Mouse (Mus musculus): ENCODE data around the gene Exoc7.
A peak's percentile ranks its signal among the peaks of the same experiment; 100 is the strongest.

Gene Exoc7

DNA sequence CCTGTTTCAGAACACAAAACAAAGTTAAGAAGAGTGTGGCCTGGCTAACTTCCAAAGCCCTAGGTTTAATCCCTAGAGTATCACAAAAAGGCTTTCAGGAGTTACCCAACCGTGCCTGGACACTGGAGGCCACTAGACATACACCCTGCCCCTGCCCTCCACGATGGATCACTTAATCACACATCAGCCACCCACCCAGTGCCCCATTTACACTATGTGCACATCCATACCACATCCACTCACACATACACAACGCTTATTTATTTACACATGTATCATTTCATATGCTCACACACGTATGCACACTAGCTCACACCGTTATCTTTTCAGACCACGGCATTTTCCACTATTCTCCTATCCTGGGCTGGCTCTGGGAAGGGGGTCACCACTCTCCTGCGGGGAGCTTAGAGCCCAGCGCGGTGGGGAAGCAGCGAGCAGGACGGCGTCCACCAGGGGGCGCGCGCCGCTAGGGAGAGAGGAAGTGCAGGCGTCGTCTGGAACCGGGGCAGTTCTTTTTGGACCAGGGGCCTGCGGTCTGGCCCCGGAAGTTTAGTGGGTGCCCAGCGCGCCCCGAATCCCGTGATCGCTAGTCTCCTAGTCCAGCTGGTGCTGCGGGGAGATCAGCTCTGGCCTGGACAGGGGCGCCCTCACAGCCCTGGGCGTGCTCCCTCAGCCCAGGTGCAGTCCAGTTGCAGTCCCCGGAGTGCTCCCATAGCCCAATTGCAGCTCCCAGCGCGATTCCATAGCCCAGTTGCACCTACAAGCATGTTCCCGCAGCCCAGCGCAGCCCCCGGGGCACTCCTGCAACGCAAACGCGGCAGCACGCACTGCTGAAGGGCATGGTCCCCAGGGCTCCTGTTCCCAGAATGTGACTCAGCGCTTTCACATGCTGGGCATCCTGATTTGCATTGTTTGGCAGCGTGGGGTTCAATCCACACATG is 12.0 kb upstream of the Exoc7 start:
- no peak for DNase-seq (ENCODE audit: extremely low read depth, low read depth)

DNA sequence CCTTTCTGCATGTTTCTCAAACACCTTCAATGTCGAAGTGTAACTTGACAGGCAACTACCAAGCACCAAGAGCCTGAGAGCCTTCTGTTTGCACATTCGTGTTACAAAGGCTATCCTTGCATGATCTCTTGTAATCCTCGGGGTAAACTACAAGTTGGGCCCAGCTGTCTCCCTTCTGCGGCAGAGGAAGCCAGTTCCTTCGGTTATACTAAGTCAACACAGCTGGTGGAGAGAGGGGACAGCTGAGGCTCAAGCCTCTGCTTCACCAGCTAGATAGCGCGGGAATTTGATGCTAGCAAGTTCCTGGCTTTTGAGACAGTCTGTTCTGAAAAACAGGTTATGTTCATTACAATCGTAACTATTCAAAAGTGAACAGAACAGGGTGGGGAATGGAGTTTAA is 5.3 kb upstream of the Exoc7 start:
- no peak for DNase-seq (ENCODE audit: extremely low read depth, low read depth)

DNA sequence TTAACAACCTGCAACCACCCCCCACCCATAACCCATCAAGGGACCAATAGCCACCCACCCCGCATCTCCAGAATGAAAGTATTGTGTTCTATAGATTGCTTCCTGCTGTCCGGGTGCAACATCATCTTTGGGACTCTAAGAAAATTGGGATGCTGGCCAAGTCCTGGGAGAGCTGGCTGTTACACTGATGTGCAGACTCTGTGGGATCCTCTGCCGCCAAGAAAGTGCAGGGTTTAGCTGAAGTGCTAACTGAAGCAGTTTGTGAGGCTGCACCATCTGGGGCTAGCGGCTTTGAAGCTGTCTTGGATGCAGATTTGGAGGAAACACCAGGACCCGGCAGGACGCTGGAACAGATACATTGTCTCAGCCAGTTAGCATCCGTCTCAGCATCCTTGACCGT is 4.1 kb upstream of the Exoc7 start:
- no peak for DNase-seq (ENCODE audit: extremely low read depth, low read depth)

DNA sequence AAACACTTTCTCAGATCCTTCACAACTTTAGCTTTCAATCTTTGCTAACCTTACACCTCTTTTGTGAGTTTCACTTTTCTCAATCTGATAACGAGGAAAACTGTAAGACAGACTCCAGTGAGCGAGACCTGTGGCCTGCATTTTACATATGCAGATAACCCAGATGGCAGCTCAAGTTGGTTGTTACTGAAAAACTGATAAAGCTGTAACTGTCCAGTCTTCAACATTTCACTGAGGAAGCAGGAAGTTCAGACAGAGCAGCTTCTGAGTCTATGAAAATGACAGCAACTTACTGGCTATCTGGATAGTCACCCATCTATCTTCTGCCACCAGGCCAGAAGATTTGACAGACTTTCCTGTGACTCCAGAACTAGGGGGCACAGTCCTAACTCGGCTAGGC is 2.6 kb upstream of the Exoc7 start:
- DNase-seq (ENCODE audit: extremely low read depth, low read depth): no peak

DNA sequence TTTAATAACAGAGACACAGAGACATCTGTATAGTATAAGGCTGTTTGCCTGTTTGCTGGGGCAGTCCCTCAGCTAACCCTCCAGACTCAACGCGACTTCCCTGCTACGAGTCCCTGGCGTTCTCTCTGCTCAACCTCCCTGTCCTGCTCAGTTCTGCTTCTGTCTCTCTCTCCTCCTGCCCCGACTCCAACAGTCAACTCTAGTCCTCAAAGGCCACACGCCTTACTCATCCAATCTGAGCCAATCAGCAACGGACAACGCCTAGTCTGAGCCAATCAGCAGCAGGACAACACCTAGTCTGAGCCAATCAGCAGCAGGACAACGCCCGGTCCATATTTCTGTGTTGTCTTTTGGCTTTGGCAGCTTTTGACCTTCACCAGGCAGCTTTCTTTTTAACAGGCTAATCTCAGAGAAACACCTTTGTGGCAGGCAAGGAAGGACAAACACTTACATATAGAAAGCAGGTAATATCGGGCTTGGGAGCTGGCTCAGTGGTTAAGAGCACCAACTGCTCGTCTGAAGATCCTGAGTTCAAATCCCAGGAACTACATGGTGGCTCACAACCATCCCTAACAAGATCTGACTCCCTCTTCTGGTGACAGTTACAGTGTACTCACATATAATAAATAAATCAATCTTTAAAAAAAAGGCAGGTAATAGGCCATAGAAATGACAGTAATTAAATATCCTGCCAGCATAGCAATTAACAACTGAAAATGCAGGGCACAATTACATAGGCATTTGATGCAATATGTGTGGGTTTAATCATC is 914 bp upstream of the Exoc7 start:
- DNase-seq (ENCODE audit: extremely low read depth, low read depth): peak; percentile 98

DNA sequence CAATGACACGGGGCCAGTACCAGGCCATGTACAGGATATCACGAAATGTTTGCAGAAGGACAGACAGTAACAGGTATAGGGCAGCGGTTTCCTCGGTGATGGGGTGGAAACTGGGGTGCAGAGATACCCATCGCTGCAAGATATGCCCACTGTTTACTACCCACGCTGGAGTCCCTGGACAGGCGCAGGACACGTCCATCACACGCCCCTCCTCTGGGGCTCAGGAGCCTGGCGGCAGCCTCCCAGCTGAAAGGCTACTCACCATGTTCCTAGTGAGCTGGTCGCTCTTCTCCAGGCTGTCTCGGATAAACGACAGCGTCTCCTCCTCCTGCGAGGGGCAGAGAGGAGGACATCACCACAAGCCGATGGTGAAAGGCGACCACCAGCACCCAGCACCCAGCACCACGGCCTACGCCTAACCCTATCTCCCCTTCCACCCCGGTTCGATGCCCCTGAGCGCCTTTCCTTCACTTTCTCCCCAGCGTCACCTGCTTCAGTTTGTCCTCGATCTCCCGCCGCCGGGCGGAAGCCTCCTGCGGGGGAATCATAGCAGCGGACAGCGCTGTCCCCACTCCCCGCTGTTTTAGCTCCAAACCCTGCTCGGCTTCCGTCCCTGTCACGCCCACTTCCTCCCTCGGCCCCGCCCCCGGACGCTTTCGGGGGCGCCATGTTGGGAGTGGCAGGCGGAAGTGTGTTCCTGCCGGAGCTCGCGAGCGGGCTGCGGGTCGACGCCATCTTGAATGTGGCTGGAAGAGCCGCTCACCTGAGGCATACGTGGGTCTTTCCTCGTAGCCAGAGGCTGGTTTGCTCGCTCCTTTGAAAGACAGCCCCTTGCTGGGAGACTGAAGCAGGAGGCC is 679 bp downstream of the Exoc7 start:
- peak; percentile 76 for DNase-seq (ENCODE audit: extremely low read depth, low read depth)

DNA sequence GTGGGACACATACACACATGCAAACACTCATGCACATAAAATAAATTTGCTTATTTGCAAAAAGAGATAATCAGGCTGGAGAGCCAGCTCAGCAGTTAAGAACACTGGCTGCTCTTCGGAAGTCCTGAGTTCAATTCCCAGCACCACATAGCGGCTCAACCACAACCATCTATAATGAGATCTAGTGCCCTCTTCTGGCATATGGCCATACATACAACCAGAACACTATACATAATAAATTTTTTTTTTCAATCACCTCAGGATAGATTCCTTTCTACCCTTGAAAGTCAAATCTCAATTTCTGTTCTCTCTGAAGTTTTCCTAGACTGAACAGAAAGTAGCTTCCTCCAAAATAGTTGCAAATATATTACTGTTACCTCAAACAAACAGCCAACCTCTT is 1.6 kb downstream of the Exoc7 start:
- DNase-seq (ENCODE audit: extremely low read depth, low read depth): no peak

DNA sequence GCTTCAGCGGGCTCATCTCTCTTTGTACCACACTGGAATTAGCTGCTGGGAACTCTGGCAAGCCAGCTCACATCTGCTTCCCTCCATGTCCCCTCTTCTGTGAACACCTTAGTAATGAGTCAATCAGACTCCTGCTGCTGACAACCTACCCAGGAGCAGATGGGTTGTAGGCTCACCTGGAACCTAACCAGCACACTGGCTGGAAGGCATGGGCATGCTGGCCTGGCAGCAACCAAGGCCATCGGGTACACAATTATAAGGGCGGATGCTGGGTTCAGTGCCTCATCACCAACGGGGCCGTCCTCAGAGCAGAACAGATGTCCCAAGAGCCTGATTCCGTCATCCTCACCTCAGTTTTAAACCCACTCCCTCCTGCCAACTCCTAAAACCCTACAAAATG is 8.4 kb downstream of the Exoc7 start:
- DNase-seq (ENCODE audit: extremely low read depth, low read depth): no peak

DNA sequence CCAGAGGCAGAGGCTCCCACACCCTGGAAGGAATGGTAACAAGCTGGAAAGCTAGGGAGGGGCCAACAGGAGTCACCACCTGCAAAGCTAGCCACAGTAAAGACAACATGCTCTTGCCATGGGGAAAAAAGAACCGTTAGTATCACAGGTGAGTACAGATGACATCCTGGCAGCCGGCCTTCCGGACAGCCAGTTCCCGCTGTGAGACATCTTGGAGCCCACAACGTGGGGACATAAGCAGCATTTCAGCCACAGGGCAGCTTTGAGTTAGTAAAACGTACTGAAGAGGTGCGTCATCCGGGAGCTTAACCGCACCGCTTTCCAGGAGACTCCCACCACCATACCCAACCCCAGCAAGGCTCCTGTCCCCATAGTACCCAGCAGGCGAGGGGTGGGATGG is 8.8 kb downstream of the Exoc7 start:
- no peak for DNase-seq (ENCODE audit: extremely low read depth, low read depth)

DNA sequence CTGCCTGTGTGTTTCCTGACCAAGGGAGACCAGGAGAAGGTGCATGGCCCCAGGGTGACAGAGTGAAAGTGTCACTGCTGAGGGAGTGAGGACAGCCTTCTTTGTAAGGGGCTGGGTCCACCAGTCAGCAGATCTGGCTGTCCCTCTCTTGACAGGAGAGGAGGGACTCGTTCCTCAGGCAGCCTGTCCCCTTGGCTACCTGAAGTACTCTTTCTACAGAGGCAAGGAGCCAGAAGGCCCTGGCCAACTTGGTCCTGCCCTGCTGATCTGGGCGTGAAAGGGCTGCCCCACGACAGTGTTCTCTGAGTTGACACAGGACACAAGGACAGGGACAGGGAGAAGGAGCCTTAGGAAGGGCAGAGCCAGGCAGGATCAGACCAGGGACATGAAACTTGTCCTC is 10.0 kb downstream of the Exoc7 start:
- no peak for DNase-seq (ENCODE audit: extremely low read depth, low read depth)

DNA sequence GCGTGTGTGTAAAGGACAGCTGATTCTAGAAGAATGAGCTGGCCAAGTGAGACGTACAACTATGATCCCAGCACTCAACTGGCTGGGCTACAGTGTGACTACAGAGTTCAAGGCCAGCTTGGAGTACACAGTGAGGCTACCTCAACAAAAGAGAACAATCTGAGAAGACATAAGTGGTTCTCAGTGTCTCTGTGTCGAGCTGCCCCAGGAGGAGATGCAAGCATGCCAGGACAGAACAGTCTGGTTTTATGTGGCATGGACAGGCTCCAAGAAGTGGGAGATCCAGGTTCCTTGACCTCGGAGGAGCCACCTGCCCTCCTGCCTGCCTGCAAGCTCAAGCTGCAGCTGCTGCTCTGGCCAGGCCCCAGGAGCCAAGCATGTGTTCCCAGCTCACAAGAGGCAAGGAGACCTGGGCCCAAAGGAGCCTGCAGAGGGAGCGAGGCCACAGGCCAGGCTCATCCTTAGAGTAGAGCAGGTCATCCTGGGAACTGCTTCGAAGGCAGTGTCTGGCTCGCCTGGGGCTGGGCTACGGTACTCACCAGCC is 10.8 kb downstream of the Exoc7 start:
- DNase-seq (ENCODE audit: extremely low read depth, low read depth): no peak

DNA sequence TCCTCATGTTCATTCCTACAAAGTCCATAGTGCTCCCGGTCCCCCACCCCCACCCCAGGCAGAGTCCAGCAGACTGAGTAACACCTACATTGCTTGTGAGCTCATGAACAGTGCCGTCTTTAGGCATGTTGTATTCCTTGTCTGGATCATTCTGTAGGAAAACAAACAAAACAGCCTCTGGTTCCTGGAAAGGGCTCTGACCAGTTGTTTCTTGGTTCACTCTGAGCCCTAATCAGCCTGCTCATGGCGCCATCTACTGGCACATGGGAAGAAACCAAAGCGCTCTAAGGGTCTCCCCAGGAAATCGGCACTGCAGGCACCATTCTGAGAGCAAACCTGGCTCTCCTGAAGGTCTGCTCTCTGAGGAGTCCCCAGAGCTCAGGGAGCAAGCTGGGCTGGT is 12.7 kb downstream of the Exoc7 start:
- no peak for DNase-seq (ENCODE audit: extremely low read depth, low read depth)

DNA sequence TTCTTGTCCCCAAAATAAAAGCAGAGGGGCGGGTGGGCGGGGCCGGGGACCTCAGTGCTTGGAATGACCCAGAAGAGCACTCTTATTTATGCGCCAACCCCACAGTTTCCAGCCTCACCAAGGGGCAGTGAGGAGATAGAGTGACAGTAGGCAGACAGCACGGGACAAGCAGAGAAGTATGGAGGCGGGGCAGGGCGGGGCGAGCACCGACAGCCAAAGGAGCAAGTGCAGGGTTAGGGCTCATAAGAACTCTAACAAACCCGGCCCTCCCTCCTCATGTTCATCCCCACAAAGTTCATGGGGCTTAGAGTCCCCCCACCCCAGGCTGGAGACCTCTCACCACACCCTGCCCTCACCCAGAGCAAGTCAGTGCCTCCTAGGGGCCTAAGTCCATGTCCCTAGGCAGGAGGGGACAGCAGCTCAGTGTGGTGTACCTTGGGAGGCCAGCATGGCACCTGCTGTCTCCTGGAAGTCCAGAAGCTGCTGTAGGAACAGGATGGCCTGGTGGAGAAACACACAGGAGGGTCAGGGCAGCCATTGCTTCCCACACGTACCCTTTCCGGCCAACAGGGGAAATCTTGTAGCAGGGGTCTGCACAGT is 13.4 kb downstream of the Exoc7 start:
- no peak for DNase-seq (ENCODE audit: extremely low read depth, low read depth)

DNA sequence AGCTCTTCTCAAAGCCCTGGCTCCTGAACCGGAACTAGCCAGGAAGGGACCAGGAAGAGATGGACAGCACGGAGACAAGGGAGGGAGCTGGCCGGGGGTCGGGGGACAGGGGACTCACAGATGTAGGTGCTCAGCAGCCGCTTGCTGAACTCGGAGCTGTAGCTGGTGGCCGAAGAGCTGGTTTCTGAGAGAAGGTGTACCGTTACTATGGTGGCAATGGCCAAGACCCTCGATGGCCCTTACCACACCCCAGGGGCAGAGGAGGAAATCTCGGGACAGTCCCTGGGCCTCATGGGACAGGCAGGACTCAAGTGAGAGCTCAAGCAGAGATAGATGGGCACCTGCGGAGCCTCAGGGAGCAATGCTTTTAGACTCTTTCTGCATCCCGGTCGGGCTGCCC is 14.6 kb downstream of the Exoc7 start:
- no peak for DNase-seq (ENCODE audit: extremely low read depth, low read depth)

DNA sequence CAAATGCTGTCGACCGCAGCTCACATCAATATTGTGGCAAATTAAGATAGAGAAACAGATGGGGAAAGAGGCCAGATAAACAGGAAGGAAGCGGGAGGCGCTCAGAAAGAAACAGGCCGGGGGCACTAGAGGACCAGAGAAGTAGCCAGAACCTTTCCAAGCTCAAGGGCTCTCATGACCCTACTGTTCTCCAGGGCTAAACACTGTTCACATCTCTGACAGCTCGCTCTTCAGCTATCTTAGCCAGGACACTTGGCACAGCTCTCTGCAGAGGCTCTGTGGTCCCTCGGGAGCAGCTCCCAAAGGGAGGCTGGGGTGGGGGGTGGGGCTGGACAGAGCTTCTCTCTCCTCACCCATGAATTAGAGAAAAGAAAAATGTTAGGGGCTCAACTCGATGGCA is 16.5 kb downstream of the Exoc7 start:
- DNase-seq (ENCODE audit: extremely low read depth, low read depth): no peak

DNA sequence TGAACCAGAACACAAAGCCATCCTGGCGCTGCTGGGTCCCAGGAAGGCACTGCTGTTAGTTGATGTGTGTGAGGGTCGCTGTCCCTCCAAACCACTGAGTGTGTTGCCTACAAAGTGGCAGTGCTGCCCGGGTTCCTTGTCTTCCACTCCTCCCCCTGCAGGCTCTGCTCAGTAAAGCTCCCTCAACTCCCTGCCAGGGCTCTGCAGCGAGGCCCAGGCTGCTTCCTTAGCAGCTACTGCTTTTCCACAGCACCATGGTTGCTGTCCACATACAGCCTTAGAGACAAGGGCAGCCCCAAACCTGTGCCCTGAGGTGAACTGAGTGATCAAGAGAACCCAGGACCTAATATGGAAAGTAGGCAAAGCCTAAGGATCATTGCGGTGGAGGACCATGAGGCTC is 19.7 kb downstream of the Exoc7 start:
- DNase-seq (ENCODE audit: extremely low read depth, low read depth): no peak

DNA sequence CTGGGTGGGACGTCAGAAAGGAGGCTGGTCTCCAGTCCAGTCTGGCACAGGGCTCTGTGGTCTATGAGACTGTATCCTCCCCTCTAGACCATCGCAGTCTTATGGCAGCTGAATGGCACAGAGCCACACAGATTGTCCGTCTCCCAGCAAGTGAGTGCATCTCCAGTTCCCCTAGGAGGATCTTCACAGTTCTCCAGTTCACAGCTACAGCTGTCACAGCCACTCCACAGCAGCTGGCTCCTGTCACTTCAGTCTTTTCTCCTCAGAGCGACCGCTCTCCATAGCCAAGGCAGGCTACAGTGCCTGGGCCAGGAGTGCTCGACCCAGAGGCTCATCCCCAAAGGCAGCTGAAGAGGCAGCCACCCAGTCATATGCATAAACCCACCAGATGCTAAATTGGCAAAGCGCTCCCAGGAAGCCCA is 21.3 kb downstream of the Exoc7 start:
- DNase-seq (ENCODE audit: extremely low read depth, low read depth): no peak

DNA sequence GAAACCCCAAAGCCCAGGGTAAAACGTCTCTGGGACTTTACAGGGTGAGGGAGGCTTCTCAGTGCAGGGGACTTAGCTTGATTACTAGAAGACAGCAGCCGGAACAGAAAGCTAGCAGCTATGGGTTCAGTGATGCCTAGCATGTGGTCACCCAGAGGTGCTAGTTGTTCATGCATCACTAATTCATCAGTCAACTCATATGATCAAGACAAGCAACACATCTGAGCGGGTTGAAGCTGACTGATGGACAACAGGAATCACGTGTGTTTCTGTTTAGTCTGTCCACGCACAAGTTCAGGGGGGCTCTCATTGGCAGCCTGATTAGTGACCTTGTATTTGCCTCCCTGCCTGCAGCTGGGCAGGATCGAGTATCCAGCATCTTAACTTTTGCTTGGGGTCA is 23.1 kb downstream of the Exoc7 start:
- no peak for DNase-seq (ENCODE audit: extremely low read depth, low read depth)

DNA sequence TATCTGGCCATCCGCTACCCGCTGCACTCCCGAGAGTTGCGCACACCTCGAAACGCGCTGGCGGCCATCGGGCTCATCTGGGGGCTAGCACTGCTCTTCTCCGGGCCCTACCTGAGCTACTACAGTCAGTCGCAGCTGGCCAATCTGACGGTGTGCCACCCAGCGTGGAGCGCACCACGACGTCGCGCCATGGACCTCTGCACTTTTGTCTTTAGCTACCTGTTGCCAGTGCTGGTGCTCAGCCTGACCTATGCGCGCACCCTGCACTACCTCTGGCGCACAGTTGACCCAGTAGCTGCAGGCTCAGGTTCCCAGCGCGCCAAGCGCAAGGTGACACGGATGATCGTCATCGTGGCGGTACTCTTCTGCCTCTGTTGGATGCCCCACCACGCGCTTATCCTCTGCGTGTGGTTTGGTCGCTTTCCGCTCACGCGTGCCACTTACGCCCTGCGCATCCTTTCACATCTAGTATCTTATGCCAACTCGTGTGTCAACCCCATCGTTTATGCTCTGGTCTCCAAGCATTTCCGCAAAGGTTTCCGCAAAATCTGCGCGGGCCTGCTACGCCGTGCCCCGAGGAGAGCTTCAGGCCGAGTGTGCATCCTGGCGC is 24.0 kb downstream of the Exoc7 start:
- no peak for DNase-seq (ENCODE audit: extremely low read depth, low read depth)

DNA sequence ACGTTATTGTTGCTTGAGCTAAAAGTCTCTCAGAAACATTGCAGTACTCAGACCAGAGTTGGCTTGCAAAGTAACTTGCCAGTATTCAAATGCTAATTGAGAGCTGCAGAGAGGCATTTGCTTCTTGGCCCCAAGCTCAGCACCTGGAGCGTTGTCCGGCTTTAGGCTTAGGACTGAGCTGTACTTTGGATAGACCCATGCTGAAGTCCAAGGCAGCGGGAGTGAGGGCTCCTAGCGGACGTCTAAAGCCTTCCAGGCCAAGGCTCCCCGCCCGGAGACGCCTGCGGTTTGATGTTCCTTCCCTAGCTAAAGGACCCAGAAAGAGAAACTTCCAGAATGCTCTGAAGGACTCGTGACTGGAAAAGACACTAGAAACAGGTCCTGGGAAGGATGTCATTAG is 24.9 kb downstream of the Exoc7 start:
- no peak for DNase-seq (ENCODE audit: extremely low read depth, low read depth)

DNA sequence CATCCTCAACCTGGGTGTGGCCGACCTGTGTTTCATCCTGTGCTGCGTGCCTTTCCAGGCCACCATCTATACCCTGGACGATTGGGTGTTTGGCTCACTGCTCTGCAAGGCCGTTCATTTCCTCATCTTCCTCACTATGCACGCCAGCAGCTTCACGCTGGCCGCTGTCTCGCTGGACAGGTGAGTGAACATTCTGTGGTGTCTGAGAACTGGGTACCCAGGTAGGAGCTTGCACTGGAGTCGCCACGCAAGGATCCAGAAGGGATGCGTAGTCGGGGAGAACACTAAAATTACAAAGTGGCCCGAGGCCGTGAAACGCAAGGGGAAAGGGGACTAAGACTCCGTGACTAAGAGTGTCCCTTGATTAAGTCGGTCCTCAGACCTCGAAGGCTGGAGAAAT is 25.4 kb downstream of the Exoc7 start:
- no peak for DNase-seq (ENCODE audit: extremely low read depth, low read depth)
